Mouse (Mus musculus): ENCODE measurements around the gene Acsf2. TPM values are rescaled to one million over a fixed set of nuclear protein-coding genes. Genes with fewer than 3 reads are reported as not detected.
"Not testable (repeated sequence)": the region's sequence is repeated elsewhere in the genome, so short reads cannot be mapped to it uniquely, and the experiment has no call there.

The Acsf2 gene
- total and polyA plus RNA-seq, 3 experiments, result 4.5 to 25.7 (median 7.5) TPM

- peak; percentile 86 for TF ChIP-seq CHD2 (IDR thresholded peaks at IDR 0.05; ENCODE audit: low read length)
Observed at GRCm38 (mm10) chr11:94601321-94602281, at the start of gene Acsf2 (continued).

GRCm38 (mm10) chr11:94651241-94651640, 49.6 kb upstream of the Acsf2 start:
- in situ Hi-C loops (cut with MboI; ENCODE audit: low pct_ligation_motif_present, low pct_unique_long_range_greater_than_20kb, low sequenced_read_pairs), result loop anchor here (5.0 kb wide), 1 partner anchor 66 kb away; no protein-coding TSS in a partner anchor
- Histone ChIP-seq H3K4me1 (ENCODE audit: control insufficient read depth in 1 of 2, insufficient read depth in 2 of 2) (peaks cover 6 to 24% of the 10 kb centered on the region in 2 experiments), H3K79me2 (replicated peaks; ENCODE audit: control insufficient read depth, extremely low read depth, insufficient read depth, poor library complexity, severe bottlenecking) (peaks cover 23% of the 10 kb centered on the region), H3K36me3 (replicated peaks in 1 of 2; ENCODE audit: control insufficient read depth in 1 of 2, insufficient read depth in 1 of 2, low read length in 1 of 2) (peaks cover 39 to 69% of the 10 kb centered on the region in 2 experiments)
- DNase-seq (ENCODE audit: extremely low read depth); H3K4me2 ChIP-seq (ENCODE audit: insufficient read depth, low read depth, poor library complexity, severe bottlenecking); H3K9ac ChIP-seq (ENCODE audit: insufficient read depth, low read depth); H3K9me3 ChIP-seq (replicated peaks; ENCODE audit: low read length); H3K27ac ChIP-seq (ENCODE audit: insufficient read depth, low read depth); H3K4me3 ChIP-seq (replicated peaks in 1 of 3; ENCODE audit: low read depth in 2 of 3, low read length in 2 of 3, poor library complexity in 1 of 3); H3K27me3 ChIP-seq (replicated peaks); dilution Hi-C loops (cut with MboI; ENCODE audit: extremely low pct_ligation_motif_present, extremely low pct_unique_long_range_greater_than_20kb, low sequenced_read_pairs): not testable (repeated sequence)
- peak; percentile 60 for TF ChIP-seq ZNF384 (IDR thresholded peaks at IDR 0.05; ENCODE audit: low read depth, low read length)

- H3K27ac ChIP-seq (ENCODE audit: insufficient read depth, low read depth), result no peak overlapping the region
- H3K4me3 ChIP-seq (replicated peaks in 1 of 3; ENCODE audit: low read depth in 2 of 3, low read length in 2 of 3, poor library complexity in 1 of 3), result no peak overlapping the region
- no peaks in the 10 kb centered on the region for H3K79me2 ChIP-seq (replicated peaks; ENCODE audit: control insufficient read depth, extremely low read depth, insufficient read depth, poor library complexity, severe bottlenecking)
- no peak for DNase-seq (ENCODE audit: extremely low read depth)
- peaks cover 77 to 92% of the 10 kb centered on the region in 2 experiments for H3K36me3 ChIP-seq (replicated peaks in 1 of 2; ENCODE audit: control insufficient read depth in 1 of 2, insufficient read depth in 1 of 2, low read length in 1 of 2)
- H3K9me3 ChIP-seq (replicated peaks; ENCODE audit: low read length), result peaks cover 5% of the 10 kb centered on the region
- dilution Hi-C loops (cut with MboI; ENCODE audit: extremely low pct_ligation_motif_present, extremely low pct_unique_long_range_greater_than_20kb, low sequenced_read_pairs), result no loop called here
- in situ Hi-C loops (cut with MboI; ENCODE audit: low pct_ligation_motif_present, low pct_unique_long_range_greater_than_20kb, low sequenced_read_pairs), result no loop called here
- TF ChIP-seq POLR2AphosphoS2 (IDR thresholded peaks at IDR 0.05; ENCODE audit: low read depth, low read length) (peak; percentile 94), MAX (IDR thresholded peaks at IDR 0.05; ENCODE audit: low read length) (no peak), GABPA (IDR thresholded peaks at IDR 0.05; ENCODE audit: insufficient replicate concordance, low read depth, low read length) (no peak), ZKSCAN1 (IDR thresholded peaks at IDR 0.05; ENCODE audit: borderline replicate concordance, low read depth, low read length) (no peak)
- no peak overlapping the region for H3K4me2 ChIP-seq (ENCODE audit: insufficient read depth, low read depth, poor library complexity, severe bottlenecking)
- no peak overlapping the region for H3K9ac ChIP-seq (ENCODE audit: insufficient read depth, low read depth)
- H3K4me1 ChIP-seq (ENCODE audit: control insufficient read depth in 1 of 2, insufficient read depth in 2 of 2), result no peaks in the 10 kb centered on the region
- H3K27me3 ChIP-seq (replicated peaks), result no peaks in the 10 kb centered on the region
Observed at GRCm38 (mm10) chr11:94646457-94646856, 44.8 kb upstream of the Acsf2 start.

- dilution Hi-C loops (cut with MboI; ENCODE audit: extremely low pct_ligation_motif_present, extremely low pct_unique_long_range_greater_than_20kb, low sequenced_read_pairs) (no loop called here), in situ Hi-C loops (cut with MboI; ENCODE audit: low pct_ligation_motif_present, low pct_unique_long_range_greater_than_20kb, low sequenced_read_pairs) (no loop called here)
- Histone ChIP-seq H3K4me2 (ENCODE audit: insufficient read depth, low read depth, poor library complexity, severe bottlenecking) (no peak overlapping the region), H3K27ac (ENCODE audit: insufficient read depth, low read depth) (no peak overlapping the region), H3K79me2 (replicated peaks; ENCODE audit: control insufficient read depth, extremely low read depth, insufficient read depth, poor library complexity, severe bottlenecking) (no peaks in the 10 kb centered on the region), H3K9ac (ENCODE audit: insufficient read depth, low read depth) (no peak overlapping the region), H3K27me3 (replicated peaks) (no peaks in the 10 kb centered on the region), H3K4me1 (ENCODE audit: control insufficient read depth in 1 of 2, insufficient read depth in 2 of 2) (no peaks in the 10 kb centered on the region), H3K4me3 (replicated peaks in 1 of 3; ENCODE audit: low read depth in 2 of 3, low read length in 2 of 3, poor library complexity in 1 of 3) (no peak overlapping the region), H3K9me3 (replicated peaks; ENCODE audit: low read length) (peaks cover 5% of the 10 kb centered on the region), H3K36me3 (replicated peaks in 1 of 2; ENCODE audit: control insufficient read depth in 1 of 2, insufficient read depth in 1 of 2, low read length in 1 of 2) (peaks cover 82 to 93% of the 10 kb centered on the region in 2 experiments)
- no peak for DNase-seq (ENCODE audit: extremely low read depth)
- TF ChIP-seq POLR2AphosphoS2 (IDR thresholded peaks at IDR 0.05; ENCODE audit: low read depth, low read length), result peak; percentile 43; the same call in 1 of the 2 replicates
- TF ChIP-seq CTCF (conservative IDR thresholded peaks at IDR 0.05 in 1 of 2, IDR thresholded peaks at IDR 0.05 in 1 of 2; ENCODE audit: low read depth in 2 of 2, low read length in 2 of 2), result peak in 1 of 2 experiments; percentile 15; a peak in 1 of 4 replicates
- TF ChIP-seq ETS1 (conservative IDR thresholded peaks at IDR 0.05; ENCODE audit: low read depth, low read length), result no peak
- TF ChIP-seq MXI1 (IDR thresholded peaks at IDR 0.05; ENCODE audit: low read depth, low read length), result no peak
Observed at GRCm38 (mm10) chr11:94644461-94645219, 43.0 kb upstream of the Acsf2 start.
